Mouse (Mus musculus): ENCODE measurements around the gene Sh3d21. TPM values are rescaled to one million over a fixed set of nuclear protein-coding genes. Genes with fewer than 3 reads are reported as not detected.
A peak's percentile ranks its signal among the peaks of the same experiment; 100 is the strongest.
"Not testable (repeated sequence)": the region's sequence is repeated elsewhere in the genome, so short reads cannot be mapped to it uniquely, and the experiment has no call there.

Sh3d21 gene
- polyA plus RNA-seq, 1 experiment from 2014 or later, result 8.4 TPM

- H3K4me3 ChIP-seq (replicated peaks), result no peak overlapping the region
Observed at GRCm38 (mm10) chr4:126199556-126199955, 36.3 kb upstream of the Sh3d21 start.

GRCm38 (mm10) chr4:126197485-126197884 lies 34.2 kb upstream of the Sh3d21 start:
- Histone ChIP-seq H3K9ac (replicated peaks) (no peak overlapping the region), H3K4me3 (replicated peaks) (no peak overlapping the region), H3K4me2 (no peak overlapping the region; the same call in 1 of the 2 replicates), H3K27ac (no peak overlapping the region), H3K36me3 (peaks cover 47% of the 10 kb centered on the region), H3K27me3 (no peaks in the 10 kb centered on the region), H3K9me3 (no peaks in the 10 kb centered on the region), H3K4me1 (replicated peaks) (peaks cover 30% of the 10 kb centered on the region)
- 85% methylated on average over 3 of the region's 3 CpGs for WGBS
- ATAC-seq (ENCODE audit: insufficient number of reproducible peaks, insufficient read depth, low FRiP score, low TSS enrichment, low read depth), result no peak

More at GRCm38 (mm10) chr4:126199556-126199955, 36.3 kb upstream of the Sh3d21 start:
- Histone ChIP-seq H3K9me3 (no peaks in the 10 kb centered on the region), H3K27ac (no peak overlapping the region), H3K9ac (replicated peaks) (no peak overlapping the region), H3K4me2 (peak overlapping the region; percentile 21), H3K36me3 (peaks cover 28% of the 10 kb centered on the region), H3K27me3 (no peaks in the 10 kb centered on the region), H3K4me1 (replicated peaks) (peaks cover 45% of the 10 kb centered on the region)
- ATAC-seq (ENCODE audit: insufficient number of reproducible peaks, insufficient read depth, low FRiP score, low TSS enrichment, low read depth), result no peak
- 84% methylated on average over 6 of the region's 6 CpGs for WGBS

GRCm38 (mm10) chr4:126194916-126195315 lies 31.6 kb upstream of the Sh3d21 start:
- H3K4me2 ChIP-seq, result no peak overlapping the region
- no peaks in the 10 kb centered on the region for H3K9me3 ChIP-seq
- no peak for ATAC-seq (ENCODE audit: insufficient number of reproducible peaks, insufficient read depth, low FRiP score, low TSS enrichment, low read depth)
- no peak overlapping the region for H3K4me3 ChIP-seq (replicated peaks)
- peaks cover 18% of the 10 kb centered on the region for H3K4me1 ChIP-seq (replicated peaks)
- H3K9ac ChIP-seq (replicated peaks), result no peak overlapping the region
- no peak overlapping the region for H3K27ac ChIP-seq
- H3K36me3 ChIP-seq, result peaks cover 68% of the 10 kb centered on the region
- WGBS, result 94% methylated on average over 4 of the region's 4 CpGs
- no peaks in the 10 kb centered on the region for H3K27me3 ChIP-seq

GRCm38 (mm10) chr4:126194216-126194615 lies 30.9 kb upstream of the Sh3d21 start:
- Histone ChIP-seq H3K4me2 (no peak overlapping the region), H3K27me3 (no peaks in the 10 kb centered on the region), H3K9me3 (no peaks in the 10 kb centered on the region), H3K9ac (replicated peaks) (no peak overlapping the region), H3K4me1 (replicated peaks) (peaks cover 12% of the 10 kb centered on the region; the same call in 1 of the 2 replicates), H3K27ac (no peak overlapping the region), H3K4me3 (replicated peaks) (no peak overlapping the region), H3K36me3 (peaks cover 70% of the 10 kb centered on the region)
- ATAC-seq (ENCODE audit: insufficient number of reproducible peaks, insufficient read depth, low FRiP score, low TSS enrichment, low read depth), result no peak

GRCm38 (mm10) chr4:126190636-126191035 lies 27.3 kb upstream of the Sh3d21 start:
- Histone ChIP-seq H3K4me2 (no peak overlapping the region), H3K4me3 (replicated peaks) (no peak overlapping the region), H3K9ac (replicated peaks) (no peak overlapping the region), H3K36me3 (peaks cover 81% of the 10 kb centered on the region), H3K27me3 (no peaks in the 10 kb centered on the region), H3K27ac (no peak overlapping the region), H3K4me1 (replicated peaks) (no peaks in the 10 kb centered on the region), H3K9me3 (no peaks in the 10 kb centered on the region)
- no peak for ATAC-seq (ENCODE audit: insufficient number of reproducible peaks, insufficient read depth, low FRiP score, low TSS enrichment, low read depth)
- 89% methylated on average over 2 of the region's 2 CpGs for WGBS

- Histone ChIP-seq H3K36me3 (peaks cover 77% of the 10 kb centered on the region), H3K4me1 (replicated peaks) (no peaks in the 10 kb centered on the region), H3K4me3 (replicated peaks) (no peak overlapping the region), H3K4me2 (no peak overlapping the region), H3K9ac (replicated peaks) (no peak overlapping the region), H3K27ac (no peak overlapping the region), H3K9me3 (no peaks in the 10 kb centered on the region), H3K27me3 (no peaks in the 10 kb centered on the region)
- 95% methylated on average over 3 of the region's 3 CpGs for WGBS
- no peak for ATAC-seq (ENCODE audit: insufficient number of reproducible peaks, insufficient read depth, low FRiP score, low TSS enrichment, low read depth)
Observed at GRCm38 (mm10) chr4:126187096-126187495, 23.8 kb upstream of the Sh3d21 start.

- ATAC-seq (ENCODE audit: insufficient number of reproducible peaks, insufficient read depth, low FRiP score, low TSS enrichment, low read depth), result no peak
- H3K4me1 ChIP-seq (replicated peaks), result no peaks in the 10 kb centered on the region; the same call in 1 of the 2 replicates
- peaks cover 77% of the 10 kb centered on the region for H3K36me3 ChIP-seq
- no peak overlapping the region for H3K27ac ChIP-seq
- no peak overlapping the region for H3K4me3 ChIP-seq (replicated peaks)
- no peaks in the 10 kb centered on the region for H3K27me3 ChIP-seq
- H3K9me3 ChIP-seq, result no peaks in the 10 kb centered on the region
- H3K9ac ChIP-seq (replicated peaks), result no peak overlapping the region
- no peak overlapping the region for H3K4me2 ChIP-seq
- WGBS, result 92% methylated on average over 5 of the region's 5 CpGs
Observed at GRCm38 (mm10) chr4:126183034-126183433, 19.7 kb upstream of the Sh3d21 start.

- WGBS, result 65% methylated on average over 7 of the region's 7 CpGs
- Histone ChIP-seq H3K27ac (0 out of 2 replicates have a peak overlapping the region, but pooled peaks have one; percentile 29), H3K4me3 (replicated peaks) (no peak overlapping the region), H3K27me3 (no peaks in the 10 kb centered on the region), H3K4me1 (replicated peaks) (no peaks in the 10 kb centered on the region; the same call in 1 of the 2 replicates), H3K9ac (replicated peaks) (no peak overlapping the region), H3K36me3 (peaks cover 77% of the 10 kb centered on the region), H3K4me2 (no peak overlapping the region), H3K9me3 (no peaks in the 10 kb centered on the region)
- ATAC-seq (ENCODE audit: insufficient number of reproducible peaks, insufficient read depth, low FRiP score, low TSS enrichment, low read depth), result no peak
Observed at GRCm38 (mm10) chr4:126181170-126181957, 18.1 kb upstream of the Sh3d21 start.

- not testable (repeated sequence) for H3K27ac ChIP-seq; H3K9me3 ChIP-seq; H3K4me1 ChIP-seq (replicated peaks); ATAC-seq (ENCODE audit: insufficient number of reproducible peaks, insufficient read depth, low FRiP score, low TSS enrichment, low read depth); H3K4me3 ChIP-seq (replicated peaks); H3K9ac ChIP-seq (replicated peaks); H3K4me2 ChIP-seq; H3K27me3 ChIP-seq
- 94% methylated on average over 7 of the region's 7 CpGs for WGBS
- peaks cover 89% of the 10 kb centered on the region for H3K36me3 ChIP-seq
Observed at GRCm38 (mm10) chr4:126175980-126176379, 12.7 kb upstream of the Sh3d21 start.

- Histone ChIP-seq H3K27me3 (no peaks in the 10 kb centered on the region), H3K27ac (no peak overlapping the region), H3K36me3 (peaks cover 93% of the 10 kb centered on the region), H3K4me3 (replicated peaks) (no peak overlapping the region), H3K4me2 (no peak overlapping the region), H3K9ac (replicated peaks) (no peak overlapping the region), H3K9me3 (no peaks in the 10 kb centered on the region), H3K4me1 (replicated peaks) (no peaks in the 10 kb centered on the region)
- 93% methylated on average over 5 of the region's 5 CpGs for WGBS
- ATAC-seq (ENCODE audit: insufficient number of reproducible peaks, insufficient read depth, low FRiP score, low TSS enrichment, low read depth), result no peak
Observed at GRCm38 (mm10) chr4:126173800-126174199, 10.5 kb upstream of the Sh3d21 start.

- H3K36me3 ChIP-seq, result peaks cover 99% of the 10 kb centered on the region
Observed at GRCm38 (mm10) chr4:126170737-126171136, 7.4 kb upstream of the Sh3d21 start.

GRCm38 (mm10) chr4:126168851-126169250 lies 5.6 kb upstream of the Sh3d21 start:
- Histone ChIP-seq H3K4me2 (no peak overlapping the region), H3K9me3 (no peaks in the 10 kb centered on the region), H3K27me3 (no peaks in the 10 kb centered on the region), H3K9ac (replicated peaks) (no peak overlapping the region), H3K4me1 (replicated peaks) (peaks cover under 1% of the 10 kb centered on the region; the same call in 1 of the 2 replicates), H3K4me3 (replicated peaks) (no peak overlapping the region), H3K27ac (no peak overlapping the region), H3K36me3 (peaks cover 84% of the 10 kb centered on the region)
- no peak for ATAC-seq (ENCODE audit: insufficient number of reproducible peaks, insufficient read depth, low FRiP score, low TSS enrichment, low read depth)
- 90% methylated on average over 6 of the region's 6 CpGs for WGBS

More at GRCm38 (mm10) chr4:126170737-126171136, 7.4 kb upstream of the Sh3d21 start:
- not testable (repeated sequence) for H3K9ac ChIP-seq (replicated peaks); H3K9me3 ChIP-seq; H3K4me2 ChIP-seq; H3K4me1 ChIP-seq (replicated peaks); H3K27me3 ChIP-seq; H3K4me3 ChIP-seq (replicated peaks); ATAC-seq (ENCODE audit: insufficient number of reproducible peaks, insufficient read depth, low FRiP score, low TSS enrichment, low read depth); H3K27ac ChIP-seq
- WGBS, result 98% methylated on average over 5 of the region's 5 CpGs

Data from limb, embryonic 12.5 days (tissue).